Mouse (Mus musculus): ENCODE results near the gene Hist1h2bp. TPM values are rescaled to one million over a fixed set of nuclear protein-coding genes. Genes with fewer than 3 reads are reported as not detected.
"Not testable (repeated sequence)": the region's sequence is repeated elsewhere in the genome, so short reads cannot be mapped to it uniquely, and the experiment has no call there.

Hist1h2bp gene
- polyA plus RNA-seq, 1 experiment from 2014 or later: 0.72 TPM

DNA sequence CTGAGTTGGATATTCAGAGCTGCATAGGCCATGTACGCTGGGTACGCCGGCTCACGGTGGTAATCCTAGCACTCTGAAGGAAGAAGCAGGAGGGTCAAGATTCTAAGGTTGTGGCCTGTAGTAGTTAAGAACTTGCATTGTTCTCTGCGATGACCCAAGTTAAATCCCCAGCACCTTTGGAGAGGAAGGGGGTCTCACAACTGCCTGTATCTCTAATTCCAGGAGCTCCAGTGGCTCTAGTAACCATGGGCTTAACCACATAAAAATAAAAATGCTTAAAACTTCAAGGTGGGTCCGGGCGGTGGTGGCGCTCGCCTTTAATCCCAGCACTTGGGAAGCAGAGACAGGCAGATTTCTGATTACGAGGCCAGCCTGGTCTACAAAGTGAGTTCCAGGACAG lies 43.1 kb downstream of the Hist1h2bp start:
- WGBS: 86% methylated on average over 10 of the region's 10 CpGs
- H3K9me3 ChIP-seq (replicated peaks; ENCODE audit: control insufficient read depth, low read length, poor library complexity, severe bottlenecking): no peaks in the 10 kb centered on the region

DNA sequence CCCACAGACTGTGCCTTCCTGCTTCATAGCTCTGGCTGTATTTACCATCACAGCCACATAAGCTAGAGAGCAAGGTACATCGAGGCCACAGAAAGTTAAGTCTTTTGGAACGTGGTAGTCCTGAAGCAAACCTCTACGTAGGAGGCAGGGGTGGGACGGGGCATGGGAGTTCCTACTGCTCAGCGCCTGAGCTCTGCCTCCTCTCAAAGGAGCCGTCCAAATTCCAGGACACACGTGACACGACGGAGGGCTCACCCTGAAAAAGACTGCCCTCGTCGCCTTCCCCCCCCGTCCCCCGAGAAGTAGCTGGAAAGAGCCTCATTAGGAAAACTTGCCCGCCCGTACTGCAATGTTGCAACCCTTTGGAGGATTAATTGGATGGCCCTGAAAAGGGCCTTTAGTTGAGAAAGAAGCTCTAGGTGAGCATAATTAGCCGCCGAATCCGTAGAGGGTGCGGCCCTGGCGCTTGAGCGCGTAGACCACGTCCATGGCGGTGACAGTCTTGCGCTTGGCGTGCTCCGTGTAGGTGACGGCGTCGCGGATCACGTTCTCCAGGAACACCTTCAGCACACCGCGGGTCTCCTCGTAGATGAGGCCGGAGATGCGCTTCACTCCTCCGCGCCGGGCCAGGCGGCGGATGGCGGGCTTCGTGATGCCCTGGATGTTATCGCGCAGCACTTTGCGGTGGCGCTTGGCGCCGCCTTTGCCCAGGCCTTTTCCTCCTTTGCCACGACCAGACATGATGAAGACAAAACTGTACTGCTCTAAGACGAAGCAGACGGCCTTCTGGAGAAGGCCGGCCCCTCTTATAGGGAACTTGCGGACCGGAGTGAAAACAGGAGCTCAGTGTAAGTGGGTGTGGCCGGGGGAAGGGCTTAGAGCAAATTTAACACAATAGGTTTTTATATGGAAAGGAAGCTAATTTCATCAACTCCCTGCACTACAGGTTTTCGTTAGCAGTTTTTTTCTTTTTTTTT lies 44.4 kb downstream of the Hist1h2bp start, which contains the start of gene Hist1h4n:
Hist1h4n (minus strand) TSS at position 779 of the 977 bp plus-strand sequence.
- ATAC-seq: peak; percentile 88
- H3K27ac ChIP-seq (ENCODE audit: low read length); H3K27me3 ChIP-seq (ENCODE audit: control insufficient read depth, insufficient read depth, low read depth, low read length); H3K9ac ChIP-seq (ENCODE audit: low read depth, low read length); H3K9me3 ChIP-seq (replicated peaks; ENCODE audit: control insufficient read depth, low read length, poor library complexity, severe bottlenecking); H3K36me3 ChIP-seq (ENCODE audit: control insufficient read depth, insufficient read depth, low read length); H3K4me1 ChIP-seq (ENCODE audit: control insufficient read depth, insufficient read depth, low read length): not testable (repeated sequence)
- Histone ChIP-seq H3K4me3 (ENCODE audit: low read depth, low read length) (peak within 1 kb of the TSS; percentile 22), H3K4me2 (ENCODE audit: low read length) (peak within 1 kb of the TSS; percentile 43)
- 0% methylated on average over 21 of the region's 58 CpGs for WGBS

More for the DNA sequence above, 43.1 kb downstream of the Hist1h2bp start:
- no peak for ATAC-seq
- Histone ChIP-seq H3K27me3 (ENCODE audit: control insufficient read depth, insufficient read depth, low read depth, low read length) (no peaks in the 10 kb centered on the region), H3K36me3 (ENCODE audit: control insufficient read depth, insufficient read depth, low read length) (no peaks in the 10 kb centered on the region), H3K9ac (ENCODE audit: low read depth, low read length) (no peak overlapping the region), H3K4me1 (ENCODE audit: control insufficient read depth, insufficient read depth, low read length) (no peaks in the 10 kb centered on the region), H3K4me3 (ENCODE audit: low read depth, low read length) (no peak overlapping the region), H3K27ac (ENCODE audit: low read length) (no peak overlapping the region), H3K4me2 (ENCODE audit: low read length) (no peak overlapping the region)

DNA sequence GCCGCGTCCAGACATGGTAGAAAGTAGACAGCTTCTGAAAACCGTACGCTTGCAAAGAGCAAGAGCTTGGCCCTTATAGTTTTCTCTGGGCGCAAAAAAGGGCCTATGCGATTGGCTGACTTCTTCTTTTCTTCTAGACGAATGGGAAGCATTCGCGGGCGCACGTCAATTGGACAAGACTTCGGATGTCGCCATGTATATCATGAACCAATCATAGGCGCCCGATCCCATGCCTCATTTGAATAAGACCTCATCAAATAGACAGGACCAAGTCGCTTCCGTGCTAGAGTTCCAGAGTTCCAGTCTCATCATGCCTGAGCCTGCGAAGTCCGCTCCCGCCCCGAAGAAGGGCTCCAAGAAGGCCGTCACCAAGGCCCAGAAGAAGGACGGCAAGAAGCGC lies 46.2 kb downstream of the Hist1h2bp start, which contains the start of the genes Hist1h2ap and Hist1h2br:
Hist1h2ap (minus strand) TSS at position 47 of the 400 bp plus-strand sequence.
Hist1h2br (plus strand) TSS at position 283 of the 400 bp plus-strand sequence.
- not testable (repeated sequence) for H3K4me1 ChIP-seq (ENCODE audit: control insufficient read depth, insufficient read depth, low read length); H3K4me2 ChIP-seq (ENCODE audit: low read length); H3K36me3 ChIP-seq (ENCODE audit: control insufficient read depth, insufficient read depth, low read length); H3K9ac ChIP-seq (ENCODE audit: low read depth, low read length); H3K4me3 ChIP-seq (ENCODE audit: low read depth, low read length); H3K27me3 ChIP-seq (ENCODE audit: control insufficient read depth, insufficient read depth, low read depth, low read length); H3K9me3 ChIP-seq (replicated peaks; ENCODE audit: control insufficient read depth, low read length, poor library complexity, severe bottlenecking); H3K27ac ChIP-seq (ENCODE audit: low read length)
- peak; percentile 97 for ATAC-seq
- WGBS: no CpG with 5 or more reads among the region's 24 CpGs

Small RNA genes lying within 50 kb of the gene (microRNA-seq; reads per million reads assigned to microRNA genes)
- gene Gm19658 (not detected), gene Gm44346 (not detected), gene Gm44454 (not detected), gene Gm44466 (not detected)

Other genes starting within 250 kb of the Hist1h2bp start
- 0.09 and 0.15 TPM in 2 replicates for gene Olfr1366, start 244.7 kb upstream of the Hist1h2bp start, polyA plus RNA-seq (2015; fragmentation: Nextera tagmentation; extraction: Ambion mirVana)
- gene Olfr1535, start 227.6 kb upstream of the Hist1h2bp start, polyA plus RNA-seq (2015; fragmentation: Nextera tagmentation; extraction: Ambion mirVana): not detected in 2 replicates
- gene Olfr1364, start 205.7 kb upstream of the Hist1h2bp start, polyA plus RNA-seq (2015; fragmentation: Nextera tagmentation; extraction: Ambion mirVana): not detected in 2 replicates
- not detected in 2 replicates for gene Olfr1362, start 173.4 kb upstream of the Hist1h2bp start, polyA plus RNA-seq (2015; fragmentation: Nextera tagmentation; extraction: Ambion mirVana)
- gene Olfr11, start 144.9 kb upstream of the Hist1h2bp start, polyA plus RNA-seq (2015; fragmentation: Nextera tagmentation; extraction: Ambion mirVana): 0.07 TPM in 1 of 2 replicates, not detected in the other
- gene Olfr1361, start 124.1 kb upstream of the Hist1h2bp start, polyA plus RNA-seq (2015; fragmentation: Nextera tagmentation; extraction: Ambion mirVana): not detected in 2 replicates
- not detected in 2 replicates for gene Olfr1360, start 110.1 kb upstream of the Hist1h2bp start, polyA plus RNA-seq (2015; fragmentation: Nextera tagmentation; extraction: Ambion mirVana)
- not detected in 2 replicates for gene Olfr1359, start 89.3 kb upstream of the Hist1h2bp start, polyA plus RNA-seq (2015; fragmentation: Nextera tagmentation; extraction: Ambion mirVana)
- gene Hist1h2bl, start 71.3 kb upstream of the Hist1h2bp start, polyA plus RNA-seq (2015; fragmentation: Nextera tagmentation; extraction: Ambion mirVana): not detected in 2 replicates
- gene Hist1h2ai, start 71.0 kb upstream of the Hist1h2bp start, polyA plus RNA-seq (2015; fragmentation: Nextera tagmentation; extraction: Ambion mirVana): 3.5 and 9.7 TPM in 2 replicates
- 3.4 TPM in 1 of 2 replicates, not detected in the other for gene Hist1h3h, start 69.8 kb upstream of the Hist1h2bp start, polyA plus RNA-seq (2015; fragmentation: Nextera tagmentation; extraction: Ambion mirVana)
- 1.2 and 1.4 TPM in 2 replicates for gene Hist1h2bm, start 65.4 kb upstream of the Hist1h2bp start, polyA plus RNA-seq (2015; fragmentation: Nextera tagmentation; extraction: Ambion mirVana)
- 0.40 and 0.80 TPM in 2 replicates for gene Hist1h4j, start 52.4 kb upstream of the Hist1h2bp start, polyA plus RNA-seq (2015; fragmentation: Nextera tagmentation; extraction: Ambion mirVana)
- gene Hist1h4k, start 37.0 kb upstream of the Hist1h2bp start, polyA plus RNA-seq (2015; fragmentation: Nextera tagmentation; extraction: Ambion mirVana): 2.7 TPM in 1 of 2 replicates, not detected in the other
- gene Hist1h2ak, start 33.6 kb upstream of the Hist1h2bp start, polyA plus RNA-seq (2015; fragmentation: Nextera tagmentation; extraction: Ambion mirVana): 4.9 and 5.7 TPM in 2 replicates
- gene Hist1h2bn, start 33.3 kb upstream of the Hist1h2bp start, polyA plus RNA-seq (2015; fragmentation: Nextera tagmentation; extraction: Ambion mirVana): 1.1 TPM in 1 of 2 replicates, not detected in the other
- 0.69 and 2.4 TPM in 2 replicates for gene Hist1h1b, start 6.8 kb upstream of the Hist1h2bp start, polyA plus RNA-seq (2015; fragmentation: Nextera tagmentation; extraction: Ambion mirVana)
- gene Hist1h3i, start 4.1 kb upstream of the Hist1h2bp start, polyA plus RNA-seq (2015; fragmentation: Nextera tagmentation; extraction: Ambion mirVana): 13.1 and 17.6 TPM in 2 replicates
- gene Hist1h2an, start 243 bp upstream of the Hist1h2bp start, polyA plus RNA-seq (2015; fragmentation: Nextera tagmentation; extraction: Ambion mirVana): not detected in 2 replicates
- gene Hist1h2bq, start 22.7 kb downstream of the Hist1h2bp start, polyA plus RNA-seq (2015; fragmentation: Nextera tagmentation; extraction: Ambion mirVana): 3.4 and 3.5 TPM in 2 replicates
- gene Hist1h2ao, start 23.0 kb downstream of the Hist1h2bp start, polyA plus RNA-seq (2015; fragmentation: Nextera tagmentation; extraction: Ambion mirVana): not detected in 2 replicates
- gene Hist1h4m, start 24.3 kb downstream of the Hist1h2bp start, polyA plus RNA-seq (2015; fragmentation: Nextera tagmentation; extraction: Ambion mirVana): 3.7 TPM in 1 of 2 replicates, not detected in the other
- gene Hist1h4n, start 44.7 kb downstream of the Hist1h2bp start, polyA plus RNA-seq (2015; fragmentation: Nextera tagmentation; extraction: Ambion mirVana): 2.6 and 2.8 TPM in 2 replicates
- 276 and 359 TPM in 2 replicates for gene Hist1h2ap, start 46.0 kb downstream of the Hist1h2bp start, polyA plus RNA-seq (2015; fragmentation: Nextera tagmentation; extraction: Ambion mirVana)
- gene Hist1h2br, start 46.3 kb downstream of the Hist1h2bp start, polyA plus RNA-seq (2015; fragmentation: Nextera tagmentation; extraction: Ambion mirVana): 2.9 and 3.5 TPM in 2 replicates
- 12.0 and 13.7 TPM in 2 replicates for gene Zfp184, start 157.6 kb downstream of the Hist1h2bp start, polyA plus RNA-seq (2015; fragmentation: Nextera tagmentation; extraction: Ambion mirVana)
- not detected in 2 replicates for gene Pom121l2, start 193.7 kb downstream of the Hist1h2bp start, polyA plus RNA-seq (2015; fragmentation: Nextera tagmentation; extraction: Ambion mirVana)
- gene Prss16, start 222.3 kb downstream of the Hist1h2bp start, polyA plus RNA-seq (2015; fragmentation: Nextera tagmentation; extraction: Ambion mirVana): not detected in 2 replicates
- not detected in 2 replicates for gene Hist1h2ah, start 248.1 kb downstream of the Hist1h2bp start, polyA plus RNA-seq (2015; fragmentation: Nextera tagmentation; extraction: Ambion mirVana)
- 1.3 TPM in 1 of 2 replicates, not detected in the other for gene Hist1h2bk, start 248.4 kb downstream of the Hist1h2bp start, polyA plus RNA-seq (2015; fragmentation: Nextera tagmentation; extraction: Ambion mirVana)